Mouse (Mus musculus) small intestine, adult 2 months (tissue): ENCODE data around the gene Igfbp7.

Source experiments
- CTCF ChIP-seq: fragments of 200-500 bp; IDR thresholded peaks from 2 replicates; pipeline ENCODE4 v1.5.1; 2012; ENCODE audit warnings: low read depth, mild to moderate bottlenecking, control low read depth, inconsistent platforms, low read length, moderate library complexity, mixed read lengths; ENCODE audit not compliant: insufficient replicate concordance, insufficient read length; ENCODE audit errors: extremely low read depth
- POLR2A ChIP-seq: fragments of 200-500 bp; IDR thresholded peaks from 2 replicates; pipeline ENCODE4 v1.6.1; 2012; ENCODE audit warnings: low read depth, mild to moderate bottlenecking, control low read depth, inconsistent platforms, low read length, moderate library complexity

GRCm38 (mm10) chr5:77381686-77382085 is 26.2 kb downstream of the Igfbp7 start:
- TF ChIP-seq CTCF (no peak), POLR2A (no peak)
